Mouse (Mus musculus): ENCODE measurements around the gene Nlrp4c.
"Not testable (repeated sequence)": the region's sequence is repeated elsewhere in the genome, so short reads cannot be mapped to it uniquely, and the experiment has no call there.

Gene Nlrp4c

GRCm38 (mm10) chr7:6044861-6045260 is at the start of gene Nlrp4c:
TSS of gene Nlrp4c (plus strand) at chr7:6045161.
- DNase-seq (ENCODE audit: low spot score), result no peak

- DNase-seq (ENCODE audit: low spot score), result no peak
These were observed 34.1 kb upstream of the Nlrp4c start, which contains the start of gene Vmn1r65 for GRCm38 (mm10) chr7:6010910-6011309. TSS of gene Vmn1r65 (minus strand) at chr7:6011010.

- no peak for DNase-seq (ENCODE audit: low spot score)
These were observed 74.5 kb downstream of the Nlrp4c start for GRCm38 (mm10) chr7:6119501-6119900.

DNA sequence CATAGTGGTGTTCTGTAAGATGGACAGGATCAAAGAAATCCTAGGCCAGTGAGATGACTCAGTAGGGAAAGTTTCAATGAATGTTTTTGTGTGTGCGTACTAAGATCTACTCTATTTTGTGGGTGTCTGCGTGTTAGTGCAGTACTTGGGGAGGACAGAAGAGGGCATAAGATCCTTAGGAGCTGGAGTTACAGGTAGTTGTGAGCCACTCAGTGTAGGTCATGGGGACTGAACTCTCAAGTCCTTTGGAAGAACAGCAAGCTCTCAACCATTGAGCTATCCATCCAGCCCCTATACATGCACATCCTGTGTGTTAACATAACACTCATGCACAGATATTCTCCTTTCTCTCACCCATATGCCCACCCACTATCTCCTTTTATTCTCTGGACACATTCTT is 75.1 kb downstream of the Nlrp4c start:
- not testable (repeated sequence) for DNase-seq (ENCODE audit: low spot score)

- not testable (repeated sequence) for DNase-seq (ENCODE audit: low spot score)
These were observed 76.2 kb downstream of the Nlrp4c start for GRCm38 (mm10) chr7:6121128-6121527.

DNA sequence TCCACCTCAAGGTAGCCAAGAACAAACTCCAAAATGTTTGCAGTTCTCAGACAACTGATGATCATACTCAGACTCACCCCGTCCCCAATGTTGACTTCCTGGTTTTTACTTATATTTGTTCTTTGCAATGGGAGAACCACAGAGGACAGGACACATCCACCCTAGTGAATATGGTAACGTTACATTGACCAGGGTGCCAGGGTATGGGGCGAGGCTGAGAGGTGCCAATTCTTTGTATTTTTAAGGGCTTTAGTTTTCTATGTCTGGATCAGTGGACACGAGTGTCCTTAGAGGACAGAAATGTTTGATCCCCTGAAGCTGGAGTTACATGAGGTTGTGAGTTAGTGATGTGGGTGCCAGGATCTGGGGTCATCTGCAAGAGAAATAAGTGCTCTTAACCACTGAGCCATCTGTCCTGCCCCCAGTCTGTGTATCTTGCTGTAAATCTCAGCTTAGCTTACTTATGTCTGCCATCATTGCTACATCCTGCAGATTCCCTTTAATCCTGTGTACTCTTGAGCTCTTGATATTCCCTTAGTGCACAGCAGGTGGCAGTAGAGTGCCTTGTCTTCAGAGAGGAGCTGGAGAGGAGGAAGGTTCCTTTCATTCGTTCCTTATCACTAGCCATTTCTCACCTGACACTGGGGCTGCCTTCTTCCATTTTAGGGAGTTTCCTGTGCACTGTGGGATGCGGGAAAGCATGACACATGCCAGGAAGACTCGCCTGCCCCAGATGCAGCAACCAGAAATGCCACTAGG is 81.9 kb downstream of the Nlrp4c start:
- DNase-seq (ENCODE audit: low spot score), result peak; percentile 87

DNA sequence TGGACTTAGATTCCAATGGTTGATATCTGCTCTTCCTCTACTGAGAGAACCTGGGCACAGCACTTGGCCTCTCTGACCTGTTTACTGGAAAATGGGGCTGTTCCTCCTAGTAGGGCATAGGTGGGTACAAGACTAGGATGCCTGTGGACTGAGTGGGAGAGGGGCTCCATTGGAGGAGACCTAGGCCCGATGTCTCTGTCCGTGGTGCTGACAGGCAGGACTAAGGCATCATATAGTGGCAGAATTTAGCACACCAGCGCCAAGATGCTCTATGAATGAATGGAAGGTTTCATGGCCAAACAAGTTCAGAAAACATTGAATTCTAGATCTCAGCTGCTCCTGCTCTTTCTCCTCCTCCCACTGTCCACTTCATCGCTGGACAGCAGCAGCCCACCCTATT is 85.4 kb downstream of the Nlrp4c start:
- DNase-seq (ENCODE audit: low spot score), result no peak

- no peak for DNase-seq (ENCODE audit: low spot score)
These were observed 87.7 kb downstream of the Nlrp4c start for GRCm38 (mm10) chr7:6132646-6133045.

- DNase-seq (ENCODE audit: low spot score), result no peak
These were observed 91.5 kb downstream of the Nlrp4c start for GRCm38 (mm10) chr7:6136497-6136896.

DNA sequence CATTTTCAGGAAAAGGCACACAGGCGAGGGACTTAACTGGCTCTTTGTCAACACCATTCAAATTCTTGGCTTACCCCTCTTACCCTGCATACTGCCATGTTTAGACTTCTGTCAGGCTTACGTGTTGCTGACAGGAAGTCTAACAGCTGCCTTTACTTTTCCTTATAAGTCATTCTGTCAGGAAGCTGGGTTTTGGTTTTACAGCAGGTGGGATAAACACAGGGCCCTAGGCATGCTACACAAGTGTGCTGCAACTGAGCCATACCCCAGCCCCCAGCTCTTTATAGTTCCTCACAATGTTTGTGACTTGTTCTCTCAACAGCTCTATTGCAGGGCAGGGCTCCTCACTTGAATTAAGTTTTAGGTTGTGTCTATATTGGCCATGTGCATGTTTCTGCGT is 94.3 kb downstream of the Nlrp4c start:
- DNase-seq (ENCODE audit: low spot score), result no peak

GRCm38 (mm10) chr7:6143991-6144531 is 99.1 kb downstream of the Nlrp4c start:
- DNase-seq (ENCODE audit: low spot score), result peak; percentile 62

DNA sequence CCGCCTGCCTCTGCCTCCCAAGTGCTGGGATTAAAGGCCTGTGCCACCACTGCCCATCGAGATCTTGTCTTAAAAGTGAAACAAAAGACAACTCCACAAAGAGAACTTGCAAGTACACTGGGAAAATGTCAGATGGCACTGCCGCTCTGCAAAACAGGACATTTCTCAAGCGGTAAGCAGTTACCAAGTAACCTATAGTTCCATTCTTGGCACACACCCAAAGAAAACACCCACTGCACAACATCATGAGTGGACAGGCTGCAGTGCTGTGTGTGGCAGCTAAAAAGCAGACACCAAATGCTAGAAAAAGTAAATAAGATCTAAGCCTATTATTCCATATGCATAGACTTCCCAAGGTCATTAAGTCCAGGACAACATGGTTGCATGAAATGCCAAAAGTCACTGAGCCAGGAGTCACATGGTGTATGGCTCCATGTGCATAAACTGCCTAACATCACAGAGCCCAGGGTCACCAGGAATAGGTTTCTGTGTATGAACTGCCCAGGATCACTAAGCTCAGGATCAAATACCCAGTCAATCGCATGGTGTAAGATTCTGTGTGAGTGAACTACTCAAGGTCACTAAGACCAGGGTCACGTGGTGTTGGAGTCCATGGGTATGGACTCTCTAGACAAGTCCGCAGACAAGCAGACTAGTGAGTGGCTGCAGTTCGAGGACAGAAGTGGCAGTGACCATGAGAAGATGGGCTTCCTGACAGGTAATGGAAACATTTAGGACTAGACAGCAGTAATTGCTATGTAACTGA is 100.6 kb downstream of the Nlrp4c start:
- no peak for DNase-seq (ENCODE audit: low spot score)

- DNase-seq (ENCODE audit: low spot score), result no peak
These were observed 101.4 kb downstream of the Nlrp4c start for GRCm38 (mm10) chr7:6146194-6146981.

DNA sequence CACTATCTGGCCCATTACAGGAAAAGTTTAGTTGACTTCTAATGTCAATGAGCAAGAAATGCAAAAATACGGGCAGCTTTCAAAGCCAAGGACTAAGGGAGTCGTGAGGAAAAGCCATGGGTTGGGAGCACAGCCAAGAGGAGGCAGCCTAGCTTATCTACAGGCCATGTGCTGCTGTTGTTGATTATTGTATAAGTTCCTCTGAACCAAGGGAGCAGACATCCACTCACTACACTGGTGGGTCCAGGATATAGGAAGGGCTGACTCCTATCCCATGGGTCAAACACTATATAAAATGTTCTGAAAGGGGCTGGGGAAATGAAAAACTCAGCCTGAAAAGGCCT is 102.0 kb downstream of the Nlrp4c start:
- DNase-seq (ENCODE audit: low spot score), result peak; percentile 34

DNA sequence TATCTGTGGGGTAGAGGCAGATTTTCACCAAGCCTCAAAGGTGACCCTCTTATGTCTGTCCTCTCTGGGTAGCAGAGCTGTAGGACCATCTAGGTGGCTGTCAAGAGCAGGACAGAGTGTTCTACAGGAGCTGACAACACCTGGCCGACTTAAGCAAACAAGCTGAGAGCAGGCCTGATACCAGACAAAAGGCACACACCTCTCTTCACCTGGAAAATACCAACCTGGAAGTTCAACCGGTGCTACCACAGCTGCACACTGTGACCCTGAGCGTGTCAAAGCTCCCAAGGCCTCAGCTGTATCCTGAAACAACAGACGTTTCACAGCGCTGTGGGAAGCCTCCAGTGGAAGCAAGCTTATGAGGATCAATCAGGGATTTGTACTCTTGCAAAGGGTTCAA is 102.7 kb downstream of the Nlrp4c start:
- no peak for DNase-seq (ENCODE audit: low spot score)

DNA sequence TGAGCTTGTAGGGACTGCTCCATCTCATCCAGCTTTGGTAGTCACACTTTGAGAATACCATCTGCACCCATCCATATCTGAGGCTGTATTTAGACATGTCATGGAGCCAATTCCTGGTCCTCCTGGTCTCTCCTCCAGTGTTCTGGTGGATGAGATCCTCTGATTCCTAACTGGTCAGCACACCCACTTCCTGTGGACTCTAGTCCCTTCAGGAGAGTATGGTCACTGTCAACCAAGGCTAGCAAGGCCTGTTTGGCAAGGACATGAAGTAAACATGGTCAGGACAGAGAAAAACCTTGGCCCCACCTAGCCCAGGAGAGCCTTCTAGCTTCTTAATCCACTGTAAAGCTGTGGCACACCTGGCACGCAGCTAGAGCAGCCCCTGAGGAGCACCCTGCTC is 106.3 kb downstream of the Nlrp4c start:
- no peak for DNase-seq (ENCODE audit: low spot score)

GRCm38 (mm10) chr7:6152036-6152435 is 107.1 kb downstream of the Nlrp4c start:
- no peak for DNase-seq (ENCODE audit: low spot score)

- no peak for DNase-seq (ENCODE audit: low spot score)
These were observed 108.2 kb downstream of the Nlrp4c start for GRCm38 (mm10) chr7:6153131-6153530.

GRCm38 (mm10) chr7:6154164-6154563 is 109.2 kb downstream of the Nlrp4c start:
- DNase-seq (ENCODE audit: low spot score), result peak; percentile 48
